Mouse (Mus musculus) thymus, postnatal 25 days (tissue): ENCODE measurements around the gene Hnrnpf.

Experiments
- DNase-seq: peaks from one replicate; pipeline ENCODE4 v3.0.0; 2022

The Hnrnpf gene

DNA sequence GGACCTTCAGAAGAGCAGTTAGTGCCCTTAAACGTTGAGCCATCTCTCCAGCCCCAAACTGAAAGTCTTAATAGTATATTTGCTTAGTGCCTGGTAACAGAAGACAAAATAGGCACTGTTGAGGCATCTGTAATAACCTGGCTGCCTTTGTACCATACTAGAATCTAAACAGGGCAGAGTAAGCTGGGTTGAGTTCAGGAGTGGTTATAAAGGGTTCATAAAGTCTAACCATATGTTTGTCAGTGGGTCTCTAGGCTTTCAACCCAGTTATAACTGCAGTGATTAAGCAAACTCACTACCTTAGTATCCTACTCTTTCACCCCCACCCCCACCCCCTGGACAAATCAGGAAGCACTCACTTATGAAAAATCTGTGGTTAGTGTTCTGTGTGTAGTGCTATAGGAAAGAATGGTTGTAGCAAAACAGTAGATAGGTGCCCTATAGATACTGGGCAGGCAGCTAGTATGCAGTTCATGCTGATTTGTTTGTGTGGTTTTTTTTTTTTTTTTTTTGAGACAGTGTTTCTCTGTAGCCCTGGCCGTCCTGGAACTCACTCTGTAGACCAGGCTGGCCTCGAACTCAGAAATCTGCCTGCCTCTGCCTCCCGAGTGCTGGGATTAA lies 26.9 kb downstream of the Hnrnpf start:
- no peak for DNase-seq

DNA sequence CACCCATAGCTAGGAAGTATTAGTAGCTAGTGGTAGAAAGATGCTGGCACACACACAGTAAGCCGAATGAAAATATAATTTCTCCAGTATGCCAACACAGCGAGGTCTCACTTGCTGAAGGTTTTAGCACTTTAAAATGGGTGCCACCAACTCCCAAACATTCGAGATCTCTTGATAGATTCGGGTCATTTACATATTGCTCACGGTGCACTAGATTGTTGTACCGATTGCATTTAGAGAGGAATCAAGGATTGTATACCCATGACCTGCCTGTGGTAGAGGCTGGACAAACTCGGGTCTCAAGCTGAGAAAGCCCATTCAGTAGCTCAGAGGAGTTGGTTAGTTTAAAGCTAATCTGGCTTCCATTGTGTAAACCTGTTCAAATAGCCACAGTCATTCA lies 27.8 kb downstream of the Hnrnpf start:
- DNase-seq, result no peak

DNA sequence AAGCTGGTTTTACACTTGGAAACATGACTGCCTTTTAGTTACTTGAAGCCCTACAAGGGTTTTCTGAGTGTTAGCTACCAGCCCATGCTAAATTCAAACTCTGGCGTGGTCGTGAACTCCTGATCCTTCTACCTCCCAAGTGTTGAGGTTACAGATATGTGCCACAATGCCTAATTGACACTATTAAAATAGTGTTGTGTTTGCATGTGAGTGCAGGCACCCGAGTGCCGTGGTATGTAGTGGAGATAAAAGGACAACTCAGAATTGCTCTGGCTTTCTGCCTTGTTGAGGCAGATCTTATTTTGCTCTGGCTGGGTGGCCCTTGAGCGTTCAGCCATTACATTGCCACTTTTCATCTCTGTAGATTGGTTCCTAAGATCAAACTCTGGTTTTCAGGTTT lies 28.6 kb downstream of the Hnrnpf start:
- DNase-seq, result no peak

DNA sequence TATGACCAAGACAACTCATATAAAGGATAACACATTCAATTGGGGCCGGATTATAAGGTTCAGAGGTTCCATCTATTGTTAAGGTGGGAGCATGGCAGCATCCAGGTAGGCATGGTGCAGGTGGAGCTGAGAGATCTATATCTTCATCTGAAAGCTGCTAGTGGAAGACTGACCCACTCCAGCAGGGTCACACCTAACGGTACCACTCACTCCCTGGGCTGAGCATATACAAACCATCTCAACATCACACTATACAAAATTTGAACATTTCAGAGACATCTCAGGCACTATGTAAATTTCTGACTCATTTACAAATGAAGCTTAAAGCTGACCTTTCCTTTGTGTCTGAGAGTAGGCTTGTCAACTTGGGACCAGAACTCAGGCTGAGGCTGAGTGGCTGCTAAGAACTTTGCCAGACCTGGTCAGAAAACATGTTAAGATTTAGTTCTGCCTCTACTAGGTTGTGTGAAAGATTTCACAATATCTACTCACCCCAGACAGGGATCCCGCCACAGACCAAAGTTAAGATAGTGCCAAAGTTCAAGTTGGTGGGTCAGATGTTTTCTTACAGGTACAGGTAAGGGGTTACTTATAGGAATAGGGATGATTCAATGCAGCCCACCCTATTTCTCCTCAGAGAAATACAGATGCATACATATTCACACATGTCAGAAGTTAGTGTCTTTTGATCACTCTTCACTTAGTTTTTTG lies 30.0 kb downstream of the Hnrnpf start:
- DNase-seq, result no peak

- no peak for DNase-seq
Observed at GRCm38 (mm10) chr6:117932325-117933051, 32.4 kb downstream of the Hnrnpf start.

DNA sequence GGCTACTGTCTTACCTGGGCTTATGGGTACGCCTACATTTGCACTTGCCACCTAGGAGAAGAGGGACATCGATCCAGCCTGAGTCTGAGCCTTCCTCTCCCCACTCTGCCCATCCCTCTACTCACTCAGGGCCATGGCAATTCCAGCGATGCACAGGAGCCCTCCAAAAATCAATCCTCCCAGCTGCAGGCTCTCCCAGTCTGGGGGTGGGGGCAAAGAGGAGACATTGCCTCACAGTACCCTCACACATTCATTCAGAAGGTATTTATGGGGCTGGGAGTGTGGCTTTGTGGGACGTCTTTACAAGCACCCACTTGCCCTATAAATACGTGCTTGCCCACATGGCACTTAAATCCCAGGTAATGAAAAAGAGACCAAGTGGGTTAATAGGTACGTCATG lies 34.2 kb downstream of the Hnrnpf start:
- DNase-seq, result no peak

GRCm38 (mm10) chr6:117935681-117936612 lies 35.8 kb downstream of the Hnrnpf start:
- no peak for DNase-seq

GRCm38 (mm10) chr6:117937222-117937932 lies 37.3 kb downstream of the Hnrnpf start, which contains the start of gene Fxyd4:
Gene Fxyd4 (minus strand): TSS chr6:117937692.
- DNase-seq, result no peak

DNA sequence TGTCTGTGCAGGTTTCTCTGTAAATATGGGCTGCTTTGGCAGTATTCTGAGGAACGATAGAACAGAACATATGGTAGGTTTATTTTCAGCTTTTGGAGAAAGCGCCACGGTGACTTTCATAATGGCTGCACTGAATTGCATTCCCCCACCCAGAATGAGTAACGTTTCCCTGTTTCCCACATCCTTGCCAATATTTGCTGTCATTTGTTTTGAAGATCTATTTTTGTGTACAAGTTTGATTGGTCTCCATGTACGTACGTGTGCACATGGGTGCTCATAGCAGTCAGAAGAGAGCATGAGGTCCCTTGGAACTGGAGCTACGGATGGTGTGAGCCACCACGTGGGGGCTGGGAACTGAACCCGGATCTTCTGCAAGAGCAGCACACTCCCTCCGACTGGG lies 38.8 kb downstream of the Hnrnpf start:
- no peak for DNase-seq

DNA sequence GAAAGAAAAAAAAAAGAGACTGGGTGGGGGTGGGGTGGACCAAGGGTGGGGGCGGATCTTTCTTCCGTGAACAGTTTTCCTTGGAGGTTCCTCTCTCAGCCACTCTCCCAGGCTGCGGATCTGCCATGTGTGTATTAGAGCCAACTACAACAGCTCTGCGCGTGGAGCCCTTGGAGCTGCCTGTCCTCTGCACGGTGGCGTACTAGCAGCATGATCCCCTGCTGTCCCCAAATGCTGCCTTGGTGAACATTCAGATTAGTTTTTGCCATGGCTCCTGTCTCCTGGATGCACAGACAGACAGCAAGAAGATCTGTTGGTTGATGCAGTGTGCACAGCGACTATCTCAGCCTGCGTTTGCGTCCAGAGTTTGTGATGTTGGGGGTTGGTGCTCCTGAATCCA lies 42.6 kb downstream of the Hnrnpf start:
- DNase-seq, result no peak

DNA sequence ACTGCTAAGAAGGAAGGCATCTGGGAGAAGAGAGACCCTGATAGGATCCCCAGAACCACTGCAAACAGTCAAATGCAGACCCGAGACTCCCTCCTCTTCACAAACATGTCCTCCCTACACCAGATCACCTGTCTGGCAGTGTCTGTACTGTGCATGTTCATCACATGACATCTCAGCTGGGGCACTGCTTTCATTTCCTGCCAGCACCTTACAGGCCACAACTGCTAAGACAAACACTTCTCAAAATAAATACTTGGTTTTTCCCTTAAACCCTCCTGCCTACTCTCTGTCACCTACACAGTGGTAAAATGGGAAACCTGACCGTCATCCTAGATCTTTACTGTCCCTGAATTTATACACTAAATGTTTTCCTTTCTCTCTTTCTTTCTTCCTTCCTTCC lies 43.8 kb downstream of the Hnrnpf start:
- no peak for DNase-seq

DNA sequence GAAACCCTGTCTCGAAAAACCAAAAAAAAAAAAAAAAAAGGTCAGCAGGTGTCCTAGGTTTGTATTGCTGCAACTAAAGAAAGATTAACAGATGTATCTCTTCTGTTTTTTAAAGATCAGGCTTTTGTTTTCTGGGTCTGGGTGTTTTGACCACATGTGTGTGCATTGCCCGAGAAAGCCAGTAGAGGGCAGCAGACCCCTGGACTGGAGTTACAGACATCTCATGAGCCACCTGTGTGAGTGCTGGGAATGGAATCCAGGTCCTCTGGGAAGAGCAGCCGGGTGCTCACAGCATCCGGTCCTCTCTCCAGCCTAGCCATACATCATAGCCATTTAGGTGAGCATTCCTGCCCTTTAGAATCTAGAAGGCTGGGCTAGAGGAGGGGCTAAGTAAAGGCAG lies 52.2 kb downstream of the Hnrnpf start:
- DNase-seq, result no peak

GRCm38 (mm10) chr6:117956161-117956560 lies 56.0 kb downstream of the Hnrnpf start:
- no peak for DNase-seq

- no peak for DNase-seq
Observed at GRCm38 (mm10) chr6:117956851-117957501, 56.9 kb downstream of the Hnrnpf start.

GRCm38 (mm10) chr6:117963201-117963600 lies 63.1 kb downstream of the Hnrnpf start:
- DNase-seq, result no peak

GRCm38 (mm10) chr6:117966729-117967128 lies 66.6 kb downstream of the Hnrnpf start:
- no peak for DNase-seq
